Mouse (Mus musculus) liver, postnatal 0 days (tissue): ENCODE data around the gene Paf1. TPM values are rescaled to one million over a fixed set of nuclear protein-coding genes. Genes with fewer than 3 reads are reported as not detected.

Experiments used
- ATAC-seq: fragments of 200-750 bp; cut with Nextera tagmentation; 2 replicates; pipeline ENCODE4 v1.8.0; 2017; ENCODE audit warnings: mild to moderate bottlenecking, moderate library complexity
- DNase-seq: peaks from one replicate; pipeline ENCODE4 v3.0.0-alpha.2; 2016
- H3K27ac ChIP-seq: fragments of 300-500 bp; sonication (generic); 2 replicates; pipeline ENCODE4 v1.5.1; 2014; ENCODE audit warnings: antibody characterized with exemption, moderate library complexity, mild to moderate bottlenecking, low read depth
- H3K27me3 ChIP-seq: fragments of 300-500 bp; sonication (generic); 2 replicates; pipeline ENCODE4 v1.6.1; 2014; ENCODE audit warnings: low read length, control low read depth, mixed read lengths; ENCODE audit not compliant: insufficient read depth
- H3K36me3 ChIP-seq: fragments of 300-500 bp; sonication (generic); replicated peaks from 2 replicates; pipeline ENCODE4 v1.6.1; 2014; ENCODE audit warnings: mild to moderate bottlenecking, control low read depth, low read length, moderate library complexity, mixed read lengths; ENCODE audit not compliant: insufficient read depth
- H3K4me1 ChIP-seq: fragments of 300-500 bp; sonication (generic); 2 replicates; pipeline ENCODE4 v1.6.1; 2014; ENCODE audit warnings: antibody characterized with exemption, mild to moderate bottlenecking, control low read depth; ENCODE audit not compliant: insufficient read depth
- H3K4me2 ChIP-seq: fragments of 300-500 bp; sonication (generic); 2 replicates; pipeline ENCODE4 v1.6.1; 2014; ENCODE audit warnings: low read depth, mild to moderate bottlenecking, low read length, moderate library complexity, mixed read lengths
- H3K4me3 ChIP-seq: fragments of 300-500 bp; sonication (generic); 2 replicates; pipeline ENCODE4 v1.5.1; 2014; ENCODE audit warnings: low read depth, low read length
- H3K9ac ChIP-seq: fragments of 300-500 bp; sonication (generic); replicated peaks from 2 replicates; pipeline ENCODE4 v1.6.1; 2014; ENCODE audit warnings: mild to moderate bottlenecking, moderate library complexity
- H3K9me3 ChIP-seq: fragments of 300-500 bp; sonication (generic); 2 replicates; pipeline ENCODE4 v1.6.1; 2016; ENCODE audit warnings: mild to moderate bottlenecking, control low read depth, low read length, mixed read lengths
- CTCF ChIP-seq: sonication (generic); IDR thresholded peaks from 2 replicates; pipeline ENCODE4 v1.5.1; 2016; ENCODE audit warnings: antibody characterized with exemption, low read depth
- EP300 ChIP-seq: IDR thresholded peaks from 2 replicates; pipeline ENCODE4 v1.6.1; 2016; ENCODE audit warnings: antibody characterized with exemption, low read depth, mild to moderate bottlenecking
- WGBS: fragments of 180-500 bp; shearing (Covaris S2); extraction: QIAGEN DNeasy Blood & Tissue Kit; methylation state at CpG from one replicate; pipeline ENCODE4 v1.1.7; 2014; ENCODE audit not compliant: insufficient replicate concordance; 5-methylcytosine and 5-hydroxymethylcytosine counted together
- polyA plus RNA-seq: library from polyadenylated mRNA; unstranded; fragments of >200 nt; fragmentation: Nextera tagmentation; extraction: Ambion mirVana; gene quantifications from 2 replicates; pipeline ENCODE4 v1.2.1, GENCODE M21; 2015

Paf1 gene
- polyA plus RNA-seq, 1 experiment from 2014 or later: 21.1 TPM

DNA sequence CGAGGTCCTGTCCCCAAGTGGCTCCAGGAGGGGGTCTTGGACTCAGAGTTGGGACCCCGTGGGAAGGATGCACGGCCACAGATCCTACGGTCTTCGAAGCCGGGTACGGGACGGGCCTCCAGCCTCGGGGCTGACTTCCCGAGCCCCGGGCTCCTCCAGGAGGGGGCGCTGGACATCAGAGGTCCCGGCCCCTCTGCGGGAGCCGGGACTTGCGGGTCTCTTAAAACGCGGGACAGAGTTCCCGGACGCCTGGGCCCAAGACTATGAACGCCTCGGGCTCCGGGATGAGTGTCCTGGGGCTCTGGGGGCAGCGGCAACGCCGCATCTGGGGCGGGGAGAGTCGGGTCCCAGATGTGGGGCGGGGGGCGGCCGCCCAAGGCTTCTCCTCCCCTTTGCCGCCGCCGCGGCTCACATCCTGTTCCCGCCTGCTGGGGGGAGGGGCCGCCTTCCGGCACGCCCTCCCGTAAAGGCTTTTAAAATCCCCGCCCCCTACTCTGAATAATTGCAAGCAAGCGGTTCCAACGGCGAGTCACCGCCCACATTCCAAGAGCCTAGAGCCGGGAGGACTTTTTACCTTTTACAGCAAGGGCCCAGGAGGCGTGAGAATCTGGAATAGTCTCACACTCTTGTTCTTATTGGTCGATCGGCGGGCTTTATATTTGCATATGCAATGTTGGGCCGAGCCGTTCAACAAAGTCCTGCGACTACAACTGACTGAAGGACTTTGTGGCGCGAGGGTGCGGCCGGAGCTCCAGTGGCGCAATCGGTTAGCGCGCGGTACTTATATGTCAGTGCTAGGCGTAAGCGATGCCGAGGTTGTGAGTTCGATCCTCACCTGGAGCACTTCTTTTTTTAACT is 20.3 kb upstream of the Paf1 start, which contains the start of gene Plekhg2:
Gene Plekhg2 (minus strand): TSS at position 349 of the 858 bp plus-strand sequence.
- H3K4me1 ChIP-seq: peaks cover 43% of the 10 kb centered on the region
- peak within 1 kb of the TSS; percentile 94 for H3K27ac ChIP-seq
- TF ChIP-seq EP300: peak; percentile 9; the same call in 1 of the 2 replicates
- peak; percentile 73 for TF ChIP-seq CTCF
- peaks cover 7% of the 10 kb centered on the region; the same call in 1 of the 2 replicates for H3K36me3 ChIP-seq
- DNase-seq (peak; percentile 97), ATAC-seq (peak; percentile 82)
- H3K9ac ChIP-seq: peak within 1 kb of the TSS; percentile 82
- no peaks in the 10 kb centered on the region for H3K27me3 ChIP-seq
- H3K9me3 ChIP-seq: no peaks in the 10 kb centered on the region
- WGBS: under 1% methylated on average over 63 of the region's 66 CpGs
- H3K4me3 ChIP-seq: peak within 1 kb of the TSS; percentile 82
- peak within 1 kb of the TSS; percentile 96 for H3K4me2 ChIP-seq

DNA sequence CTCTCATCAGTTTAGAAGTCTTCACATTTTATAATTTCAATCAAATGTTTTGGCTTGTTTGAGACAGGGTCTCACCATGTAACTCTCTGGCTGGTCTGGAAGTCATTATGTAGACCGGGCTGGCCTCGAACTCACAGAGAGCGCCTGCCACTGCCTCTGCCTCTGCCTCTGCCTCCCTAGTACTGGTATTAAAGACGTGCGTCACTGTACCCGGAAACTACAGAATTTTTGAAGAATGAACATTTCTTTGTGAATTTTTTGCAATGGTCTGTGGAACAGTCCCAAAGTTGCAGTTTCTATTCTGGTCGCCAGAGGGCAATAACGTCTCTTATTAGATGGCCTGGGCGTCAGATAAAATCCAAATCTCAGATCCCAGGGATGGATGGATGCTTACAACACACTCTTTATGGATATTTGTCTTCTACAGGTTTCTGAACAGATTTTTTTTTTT is 19.6 kb upstream of the Paf1 start:
- H3K36me3 ChIP-seq: peaks cover 13% of the 10 kb centered on the region
- peak overlapping the region; percentile 96 for H3K4me2 ChIP-seq
- ATAC-seq (peak; percentile 3), DNase-seq (peak; percentile 84)
- peak; percentile 83 for TF ChIP-seq CTCF
- no peak for TF ChIP-seq EP300
- no peaks in the 10 kb centered on the region for H3K9me3 ChIP-seq
- H3K27me3 ChIP-seq: no peaks in the 10 kb centered on the region
- peaks cover 47% of the 10 kb centered on the region for H3K4me1 ChIP-seq
- H3K4me3 ChIP-seq: peak overlapping the region; percentile 82
- peak overlapping the region; percentile 94 for H3K27ac ChIP-seq
- H3K9ac ChIP-seq: 0 out of 2 replicates have a peak overlapping the region, but pooled peaks have one; percentile 5
- 1% methylated on average over 9 of the region's 9 CpGs for WGBS

DNA sequence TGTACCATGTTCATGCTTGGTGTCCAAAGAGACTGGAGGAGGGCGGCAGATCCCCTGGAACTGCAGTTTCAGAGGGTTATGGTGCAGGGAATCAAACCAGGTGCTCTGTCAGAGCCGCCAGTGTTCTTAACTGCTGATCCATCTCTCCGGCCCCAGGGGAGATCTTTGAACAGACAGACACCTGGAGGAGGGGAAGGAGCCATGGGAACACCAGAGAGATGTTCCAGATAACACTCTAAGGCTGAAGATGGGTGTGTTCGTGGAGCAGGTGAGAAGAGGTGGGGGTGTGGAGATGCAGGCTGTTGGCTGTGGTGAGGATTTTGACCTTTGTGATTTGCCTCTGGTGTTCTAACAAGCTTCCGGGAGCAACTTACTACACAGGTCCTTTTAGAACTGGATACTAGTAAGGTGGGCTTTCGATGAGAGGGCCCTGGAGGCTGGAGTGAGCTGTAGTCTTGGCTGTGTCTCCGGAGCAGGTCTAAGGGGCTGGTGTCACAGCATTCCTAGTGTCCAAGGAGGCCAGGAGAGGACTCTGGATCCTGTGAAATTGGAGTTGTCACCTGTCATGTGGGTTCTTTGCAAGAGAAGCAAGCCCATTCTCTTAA is 18.8 kb upstream of the Paf1 start:
- H3K4me3 ChIP-seq: no peak overlapping the region
- TF ChIP-seq EP300 (no peak), CTCF (no peak)
- no peaks in the 10 kb centered on the region for H3K27me3 ChIP-seq
- no peaks in the 10 kb centered on the region for H3K9me3 ChIP-seq
- DNase-seq (no peak), ATAC-seq (no peak)
- peak overlapping the region; percentile 100 for H3K27ac ChIP-seq
- H3K9ac ChIP-seq: no peak overlapping the region
- no peak overlapping the region for H3K4me2 ChIP-seq
- peaks cover 14% of the 10 kb centered on the region for H3K36me3 ChIP-seq
- peaks cover 48% of the 10 kb centered on the region for H3K4me1 ChIP-seq
- 77% methylated on average over 7 of the region's 7 CpGs for WGBS

DNA sequence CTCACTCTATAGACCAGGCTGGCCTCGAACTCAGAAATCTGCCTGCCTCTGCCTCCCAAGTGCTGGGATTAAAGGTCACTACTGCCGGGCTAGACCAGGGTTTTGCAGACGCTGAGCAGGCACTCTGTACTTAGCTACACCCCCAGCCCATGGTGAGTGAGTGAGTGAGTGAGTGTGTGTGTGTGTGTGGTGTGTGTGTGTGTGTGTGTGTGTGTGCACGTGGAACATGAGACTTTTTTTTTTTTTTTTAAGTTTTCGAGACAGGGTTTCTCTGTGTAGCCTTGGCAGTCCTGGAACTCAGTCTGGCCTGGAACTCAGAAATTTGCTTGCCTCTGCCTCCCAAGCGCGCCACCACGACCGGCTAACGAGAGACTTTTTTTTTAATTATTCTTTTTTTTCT is 18.1 kb upstream of the Paf1 start:
- Histone ChIP-seq H3K4me1 (peaks cover 50% of the 10 kb centered on the region), H3K9me3 (no peaks in the 10 kb centered on the region), H3K4me3 (no peak overlapping the region), H3K9ac (no peak overlapping the region; the same call in 1 of the 2 replicates), H3K4me2 (peak overlapping the region; percentile 80), H3K27ac (peak overlapping the region; percentile 100), H3K36me3 (peaks cover 14% of the 10 kb centered on the region), H3K27me3 (no peaks in the 10 kb centered on the region)
- 52% methylated on average over 10 of the region's 10 CpGs for WGBS
- DNase-seq: no peak
- no peak for ATAC-seq
- no peak for TF ChIP-seq EP300
- no peak for TF ChIP-seq CTCF

DNA sequence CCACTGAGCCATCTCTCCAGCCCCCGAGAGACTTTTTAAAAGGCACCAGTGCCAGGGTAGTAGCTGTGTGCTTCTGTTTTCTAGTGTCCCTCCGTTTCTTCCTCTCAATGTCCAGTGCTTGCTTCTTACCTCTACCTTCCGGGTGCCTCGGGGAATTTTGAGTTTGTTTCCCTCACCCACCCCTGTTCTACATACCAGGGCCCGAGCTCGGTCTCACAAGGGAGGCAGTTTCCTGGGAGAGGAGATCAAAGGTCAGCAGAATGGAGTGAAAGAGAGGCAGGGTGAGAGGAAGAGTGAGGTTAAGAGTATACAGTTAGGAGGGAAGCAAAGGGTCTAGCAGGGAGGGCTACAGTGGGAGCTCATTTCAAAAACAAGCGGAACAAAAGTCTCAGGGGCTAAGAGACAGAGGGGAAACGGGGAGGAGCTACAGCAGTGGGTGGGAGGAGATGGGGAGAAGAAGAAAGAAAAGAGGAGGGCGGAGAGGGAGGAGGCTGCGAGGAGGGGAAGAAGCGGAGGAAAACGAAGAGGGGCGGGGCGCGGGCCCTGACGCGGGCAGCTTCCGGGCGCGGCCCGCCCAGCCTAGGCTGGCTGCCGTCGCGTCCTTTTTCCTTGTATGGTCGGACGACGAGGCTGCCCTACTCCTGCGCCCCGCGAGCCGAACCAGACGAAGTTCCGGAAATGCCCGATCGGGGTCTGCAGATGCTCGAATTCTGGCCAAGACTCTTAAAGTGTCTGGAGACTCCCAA is 17.4 kb upstream of the Paf1 start:
- DNase-seq: peak; percentile 92
- Histone ChIP-seq H3K36me3 (peaks cover 14% of the 10 kb centered on the region), H3K4me2 (peak overlapping the region; percentile 80), H3K27me3 (no peaks in the 10 kb centered on the region), H3K9ac (peak overlapping the region; percentile 90), H3K9me3 (no peaks in the 10 kb centered on the region), H3K4me3 (peak overlapping the region; percentile 69), H3K4me1 (peaks cover 57% of the 10 kb centered on the region), H3K27ac (peak overlapping the region; percentile 100)
- whole genome bisulfite sequencing: under 1% methylated on average over 36 of the region's 36 CpGs
- peak; percentile 14 for ATAC-seq
- TF ChIP-seq EP300 (no peak), CTCF (no peak)
